1 mouse cellular context compared by ENCODE assay signal in genomic region chr8:3499751-3500150, GRCm38 (mm10).
TF ChIP-seq lines count a peak whose summit lies in the region.

No protein-coding gene starts in this region.

TF ChIP-seq in CH12.LX, 34 proteins besides CTCF, POLR2A, EP300 and RAD21:
- TF ChIP-seq MAFK (IDR thresholded peaks at IDR 0.05; ENCODE audit: insufficient replicate concordance, low read length) (no peak), E2F4 (IDR thresholded peaks at IDR 0.05; ENCODE audit: insufficient replicate concordance, low read depth, low read length) (no peak), UBTF (IDR thresholded peaks at IDR 0.05; ENCODE audit: low read depth, low read length) (no peak), GABPA (IDR thresholded peaks at IDR 0.05; ENCODE audit: insufficient replicate concordance, low read depth, low read length) (no peak), MYC (IDR thresholded peaks at IDR 0.05; ENCODE audit: low read depth, low read length) (no peak), NELFE (IDR thresholded peaks at IDR 0.05; ENCODE audit: low read depth, low read length) (no peak), CHD2 (IDR thresholded peaks at IDR 0.05; ENCODE audit: low read length) (no peak), ETS1 (conservative IDR thresholded peaks at IDR 0.05; ENCODE audit: low read depth, low read length) (no peak), IRF4 (IDR thresholded peaks at IDR 0.05; ENCODE audit: low read depth, low read length) (no peak), NRF1 (IDR thresholded peaks at IDR 0.05; ENCODE audit: low read depth, low read length) (no peak), ZMIZ1 (IDR thresholded peaks at IDR 0.05; ENCODE audit: low read depth, low read length) (no peak)
